Mouse (Mus musculus): ENCODE data around the gene Ddah1.

DNA sequence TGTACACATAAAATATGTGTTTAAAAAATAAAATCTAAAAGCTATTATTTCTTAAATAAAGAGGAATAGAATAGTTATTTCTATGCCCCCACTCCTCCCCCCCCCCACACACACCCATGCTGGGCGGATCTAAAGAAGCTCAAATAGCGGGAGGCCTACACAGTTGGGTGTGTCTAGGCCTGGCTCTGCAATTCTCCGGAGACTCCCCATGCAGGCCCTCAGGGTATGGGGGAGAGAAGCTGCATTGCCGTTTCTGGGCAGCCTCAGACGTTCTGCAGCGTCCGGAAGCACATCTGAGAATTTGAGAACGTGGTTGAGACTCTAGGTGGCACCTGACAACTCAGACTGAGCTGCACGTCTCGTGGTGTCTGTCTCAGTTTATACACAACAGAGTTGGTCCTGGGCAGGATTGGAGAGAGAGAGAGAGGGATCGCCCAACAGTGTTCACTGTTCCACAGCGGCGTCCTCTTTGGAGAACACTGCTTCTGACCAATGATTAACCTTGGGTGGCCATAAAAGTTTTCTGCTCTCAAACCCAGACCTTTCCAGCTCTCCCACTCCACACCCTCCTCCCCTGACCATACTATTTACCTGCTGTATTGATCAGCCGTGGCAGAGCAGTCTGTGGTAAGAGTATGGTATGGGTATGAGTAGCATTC lies 22.4 kb downstream of the Ddah1 start:
- TF ChIP-seq CTCF (IDR thresholded peaks at IDR 0.05) (no peak), POLR2A (IDR thresholded peaks at IDR 0.05; ENCODE audit: insufficient read depth, low read depth, low read length) (no peak), EP300 (IDR thresholded peaks at IDR 0.05; ENCODE audit: insufficient read depth, low read depth, low read length) (no peak)
